Mouse (Mus musculus) hindbrain, postnatal 0 days (tissue): ENCODE data around the gene Bcl2l11. TPM values are rescaled to one million over a fixed set of nuclear protein-coding genes. Genes with fewer than 3 reads are reported as not detected.
"Not testable (repeated sequence)": the region's sequence is repeated elsewhere in the genome, so short reads cannot be mapped to it uniquely, and the experiment has no call there.

Experiments
- ATAC-seq: fragments of 200-750 bp; cut with Nextera tagmentation; 2 replicates; pipeline ENCODE4 v1.8.0; 2017; ENCODE audit warnings: mild to moderate bottlenecking, moderate TSS enrichment, moderate library complexity
- DNase-seq: peaks from one replicate; pipeline ENCODE4 v3.0.0-alpha.2; 2015; ENCODE audit warnings: low spot score
- H3K27ac ChIP-seq: fragments of 300-500 bp; sonication (generic); 2 replicates; pipeline ENCODE4 v1.5.1; 2014; ENCODE audit warnings: mild to moderate bottlenecking
- H3K27me3 ChIP-seq: fragments of 300-500 bp; sonication (generic); 2 replicates; pipeline ENCODE4 v1.6.1; 2014; ENCODE audit warnings: low read length, mixed read lengths; ENCODE audit not compliant: insufficient read depth
- H3K36me3 ChIP-seq: fragments of 300-500 bp; sonication (generic); 2 replicates; pipeline ENCODE4 v1.6.1; 2014; ENCODE audit warnings: low read length, mixed read lengths; ENCODE audit not compliant: insufficient read depth
- H3K4me1 ChIP-seq: fragments of 300-500 bp; sonication (generic); 2 replicates; pipeline ENCODE4 v1.6.1; 2014; ENCODE audit warnings: antibody characterized with exemption, low read length, mixed read lengths; ENCODE audit not compliant: insufficient read depth
- H3K4me2 ChIP-seq: fragments of 300-500 bp; sonication (generic); 2 replicates; pipeline ENCODE4 v1.6.1; 2014; ENCODE audit warnings: low read depth, mild to moderate bottlenecking, low read length, moderate library complexity, mixed read lengths
- H3K4me3 ChIP-seq: fragments of 300-500 bp; sonication (generic); 2 replicates; pipeline ENCODE4 v1.5.1; 2014; ENCODE audit warnings: low read length
- H3K9ac ChIP-seq: fragments of 300-500 bp; sonication (generic); replicated peaks from 2 replicates; pipeline ENCODE4 v1.6.1; 2014; ENCODE audit warnings: mild to moderate bottlenecking, low read length, moderate library complexity, mixed read lengths
- H3K9me3 ChIP-seq: fragments of 300-500 bp; sonication (generic); 2 replicates; pipeline ENCODE4 v1.6.1; 2016; ENCODE audit warnings: low read length, mixed read lengths
- CTCF ChIP-seq: IDR thresholded peaks from 2 replicates; pipeline ENCODE4 v1.5.1; 2016; ENCODE audit warnings: antibody characterized with exemption, control low read depth, low read depth
- WGBS: fragments of 180-500 bp; shearing (Covaris S2); extraction: QIAGEN DNeasy Blood & Tissue Kit; methylation state at CpG from one replicate; pipeline ENCODE4 v1.1.7; 2014; 5-methylcytosine and 5-hydroxymethylcytosine counted together
- polyA plus RNA-seq: library from polyadenylated mRNA; unstranded; fragments of >200 nt; fragmentation: Nextera tagmentation; extraction: Ambion mirVana; gene quantifications from 2 replicates; pipeline ENCODE4 v1.2.1, GENCODE M21; 2015
- total RNA-seq: library from RNA; depleted of rRNA; stranded (reverse); fragments of >200 nt; gene quantifications from 2 replicates; pipeline ENCODE4 v1.2.3, GENCODE M21; 2014

Bcl2l11 gene
- total and polyA plus RNA-seq, 2 experiments from 2014 or later: 7.8 to 11.3 TPM

GRCm38 (mm10) chr2:128177241-128177661 lies 51.4 kb downstream of the Bcl2l11 start:
- peak; percentile 63; the same call in 1 of the 2 replicates for ATAC-seq
- no peak for TF ChIP-seq CTCF
- 32% methylated on average over 5 of the region's 5 CpGs for WGBS
- Histone ChIP-seq H3K9me3 (no peaks in the 10 kb centered on the region), H3K4me3 (no peak overlapping the region), H3K27me3 (no peaks in the 10 kb centered on the region), H3K4me2 (no peak overlapping the region), H3K27ac (0 out of 2 replicates have a peak overlapping the region, but pooled peaks have one; percentile 17), H3K9ac (no peak overlapping the region), H3K36me3 (no peaks in the 10 kb centered on the region), H3K4me1 (peaks cover 9% of the 10 kb centered on the region)
- DNase-seq: peak; percentile 67

- Histone ChIP-seq H3K27me3 (no peaks in the 10 kb centered on the region), H3K4me2 (no peak overlapping the region), H3K9ac (no peak overlapping the region), H3K27ac (no peak overlapping the region), H3K9me3 (no peaks in the 10 kb centered on the region), H3K4me1 (peaks cover 9% of the 10 kb centered on the region), H3K36me3 (no peaks in the 10 kb centered on the region), H3K4me3 (no peak overlapping the region)
- no peak for TF ChIP-seq CTCF
- 52% methylated on average over 18 of the region's 18 CpGs for WGBS
- ATAC-seq (no peak), DNase-seq (peak; percentile 31)
Observed at GRCm38 (mm10) chr2:128179126-128179807, 53.4 kb downstream of the Bcl2l11 start.

- TF ChIP-seq CTCF: no peak
- Histone ChIP-seq H3K4me3 (no peak overlapping the region), H3K36me3 (no peaks in the 10 kb centered on the region), H3K9me3 (no peaks in the 10 kb centered on the region), H3K4me2 (no peak overlapping the region), H3K4me1 (peaks cover 9% of the 10 kb centered on the region), H3K27ac (no peak overlapping the region), H3K27me3 (no peaks in the 10 kb centered on the region), H3K9ac (no peak overlapping the region)
- WGBS: 21% methylated on average over 9 of the region's 9 CpGs
- ATAC-seq (0 out of 2 replicates have a peak, but pooled peaks have one; percentile 45), DNase-seq (no peak)
Observed at GRCm38 (mm10) chr2:128179808-128180379, 54.1 kb downstream of the Bcl2l11 start.

DNA sequence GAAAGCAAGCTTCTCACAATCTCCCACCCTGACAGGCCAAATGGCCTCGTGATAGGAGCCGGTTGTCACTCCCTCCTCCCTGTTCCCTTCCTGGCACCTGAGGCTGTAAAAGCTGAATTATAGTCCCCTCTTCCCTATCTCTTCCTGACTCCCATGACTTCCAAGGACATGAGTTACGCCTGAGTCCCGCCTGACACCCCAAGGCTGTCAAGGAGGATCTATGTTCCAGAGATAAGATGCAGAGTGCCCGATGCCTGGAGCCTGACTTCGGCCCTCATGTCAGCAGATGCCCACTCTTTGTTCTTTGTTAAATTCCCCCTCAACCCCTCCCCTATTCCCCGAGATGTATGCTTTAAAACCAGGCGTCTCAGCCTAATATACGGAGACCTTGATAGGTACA lies 56.3 kb downstream of the Bcl2l11 start:
- H3K27ac ChIP-seq, H3K36me3 ChIP-seq, H3K27me3 ChIP-seq, ATAC-seq, H3K9me3 ChIP-seq, DNase-seq, H3K4me1 ChIP-seq, H3K4me3 ChIP-seq, H3K4me2 ChIP-seq, H3K9ac ChIP-seq: not testable (repeated sequence)
- WGBS: 92% methylated on average over 9 of the region's 9 CpGs

DNA sequence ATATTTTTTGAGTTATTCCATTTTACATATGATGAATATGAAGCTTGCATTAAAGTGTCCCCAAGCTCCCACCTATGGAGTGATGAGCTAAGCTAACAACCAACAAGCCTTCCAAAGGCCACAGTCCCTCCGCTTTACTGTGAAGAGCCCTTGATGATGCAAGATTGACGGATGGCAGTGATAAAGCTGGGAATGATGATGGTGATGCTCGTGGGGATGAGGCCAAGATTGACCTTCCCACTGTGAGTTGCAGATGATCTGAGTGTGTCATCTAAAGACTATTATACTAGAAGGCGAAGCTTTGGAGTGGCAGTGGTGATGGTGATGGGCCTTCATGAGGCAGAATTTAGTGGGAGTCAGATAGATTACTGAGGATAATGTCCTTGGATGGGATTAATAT lies 56.9 kb downstream of the Bcl2l11 start:
- DNase-seq (no peak), ATAC-seq (no peak)
- TF ChIP-seq CTCF: no peak
- Histone ChIP-seq H3K9ac (no peak overlapping the region), H3K4me3 (no peak overlapping the region), H3K9me3 (no peaks in the 10 kb centered on the region), H3K27me3 (no peaks in the 10 kb centered on the region), H3K27ac (no peak overlapping the region), H3K36me3 (no peaks in the 10 kb centered on the region), H3K4me2 (no peak overlapping the region), H3K4me1 (no peaks in the 10 kb centered on the region; the same call in 1 of the 2 replicates)
- 87% methylated on average over 4 of the region's 4 CpGs for WGBS

- ATAC-seq (no peak), DNase-seq (no peak)
- 96% methylated on average over 4 of the region's 4 CpGs for WGBS
Observed at GRCm38 (mm10) chr2:128183762-128184161, 57.9 kb downstream of the Bcl2l11 start.

DNA sequence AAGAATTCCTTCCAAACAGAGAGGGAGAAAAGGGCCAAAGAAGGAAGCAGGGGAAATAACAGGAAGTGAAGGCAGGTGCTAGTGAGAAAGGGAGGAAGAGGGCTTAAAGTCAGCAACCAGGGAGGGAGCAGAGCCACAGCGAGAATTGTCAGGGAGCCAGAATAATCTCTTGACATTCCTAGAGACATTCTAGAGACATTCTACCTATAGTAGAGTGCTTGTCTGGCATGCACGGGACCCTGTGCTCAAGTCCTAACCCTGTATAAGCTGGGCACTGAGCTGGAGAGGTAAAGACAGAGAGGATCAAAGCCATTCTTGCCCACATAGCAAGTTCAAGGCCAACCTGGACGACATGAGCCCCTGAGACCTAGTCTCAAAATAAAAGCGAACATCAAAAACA lies 60.1 kb downstream of the Bcl2l11 start:
- Histone ChIP-seq H3K27me3 (no peaks in the 10 kb centered on the region), H3K4me1 (no peaks in the 10 kb centered on the region), H3K27ac (no peak overlapping the region), H3K36me3 (no peaks in the 10 kb centered on the region), H3K9me3 (no peaks in the 10 kb centered on the region), H3K4me2 (no peak overlapping the region), H3K4me3 (no peak overlapping the region), H3K9ac (no peak overlapping the region)
- no peak for ATAC-seq
- TF ChIP-seq CTCF: no peak
- 84% methylated on average over 4 of the region's 4 CpGs for WGBS
- DNase-seq: no peak

More at GRCm38 (mm10) chr2:128183762-128184161, 57.9 kb downstream of the Bcl2l11 start:
- Histone ChIP-seq H3K4me3 (no peak overlapping the region), H3K27me3 (no peaks in the 10 kb centered on the region), H3K27ac (no peak overlapping the region), H3K4me1 (no peaks in the 10 kb centered on the region), H3K4me2 (no peak overlapping the region), H3K36me3 (no peaks in the 10 kb centered on the region), H3K9me3 (no peaks in the 10 kb centered on the region), H3K9ac (no peak overlapping the region)
- no peak for TF ChIP-seq CTCF
